Mouse (Mus musculus): ENCODE measurements at regions not wholly inside any gene's neighbourhood (a gene's known extent, or its start where the extent isn't known, plus 50 kb on each side); places are given as distances from the start of the nearest gene placed in this dataset.
"Not testable (repeated sequence)": the region's sequence is repeated elsewhere in the genome, so short reads cannot be mapped to it uniquely, and the experiment has no call there.

GRCm38 (mm10) chr4:105844675-105845466 lies 55.2 kb downstream of the Gm12728 start:
- DNase-seq (ENCODE audit: low read depth), result no peak

GRCm38 (mm10) chr4:105845998-105846989 lies 56.6 kb downstream of the Gm12728 start:
- not testable (repeated sequence) for DNase-seq (ENCODE audit: low read depth)

GRCm38 (mm10) chr4:105853086-105853485 lies 63.4 kb downstream of the Gm12728 start:
- no peak for DNase-seq (ENCODE audit: low read depth)

GRCm38 (mm10) chr4:105859052-105859864 lies 69.6 kb downstream of the Gm12728 start:
- no peak for DNase-seq (ENCODE audit: low read depth)

GRCm38 (mm10) chr4:105860930-105861653 lies 71.4 kb downstream of the Gm12728 start:
- DNase-seq (ENCODE audit: low read depth), result no peak

- no peak for DNase-seq (ENCODE audit: low read depth)
These were observed 72.0 kb downstream of the Gm12728 start for GRCm38 (mm10) chr4:105861654-105862037.

GRCm38 (mm10) chr4:105870512-105870911 lies 80.8 kb downstream of the Gm12728 start:
- no peak for DNase-seq (ENCODE audit: low read depth)

- no peak for DNase-seq (ENCODE audit: low read depth)
These were observed 87.6 kb downstream of the Gm12728 start for GRCm38 (mm10) chr4:105877246-105877645.

GRCm38 (mm10) chr4:105879891-105880290 lies 90.2 kb downstream of the Gm12728 start:
- DNase-seq (ENCODE audit: low read depth), result no peak

GRCm38 (mm10) chr4:105884791-105885190 lies 95.1 kb downstream of the Gm12728 start:
- no peak for DNase-seq (ENCODE audit: low read depth)

- no peak for DNase-seq (ENCODE audit: low read depth)
These were observed 101.8 kb downstream of the Gm12728 start for GRCm38 (mm10) chr4:105891438-105891837.

- DNase-seq (ENCODE audit: low read depth), result no peak
These were observed 102.4 kb downstream of the Gm12728 start for GRCm38 (mm10) chr4:105892065-105892464.

- no peak for DNase-seq (ENCODE audit: low read depth)
These were observed 105.4 kb downstream of the Gm12728 start for GRCm38 (mm10) chr4:105895116-105895515.

GRCm38 (mm10) chr4:105898054-105898847 lies 108.6 kb downstream of the Gm12728 start:
- no peak for DNase-seq (ENCODE audit: low read depth)

- DNase-seq (ENCODE audit: low read depth), result no peak
These were observed 115.2 kb downstream of the Gm12728 start for GRCm38 (mm10) chr4:105904896-105905295.

- DNase-seq (ENCODE audit: low read depth), result no peak
These were observed 116.7 kb downstream of the Gm12728 start for GRCm38 (mm10) chr4:105906411-105906810.

- DNase-seq (ENCODE audit: low read depth), result no peak
These were observed 117.9 kb downstream of the Gm12728 start for GRCm38 (mm10) chr4:105907611-105908010.

- no peak for DNase-seq (ENCODE audit: low read depth)
These were observed 118.6 kb downstream of the Gm12728 start for GRCm38 (mm10) chr4:105908281-105908680.

GRCm38 (mm10) chr4:105909272-105909671 lies 119.6 kb downstream of the Gm12728 start:
- DNase-seq (ENCODE audit: low read depth), result no peak

- DNase-seq (ENCODE audit: low read depth), result no peak
These were observed 121.0 kb downstream of the Gm12728 start for GRCm38 (mm10) chr4:105910666-105911065.
